Mouse (Mus musculus) layer of hippocampus, adult 11-12 months (tissue): ENCODE results near the gene Selp.
A peak's percentile ranks its signal among the peaks of the same experiment; 100 is the strongest.

Experiments
- DNase-seq: peaks from one replicate; pipeline ENCODE4 v3.0.0; 2022; ENCODE audit warnings: low spot score

Gene Selp

GRCm38 (mm10) chr1:164119892-164120776, 5.1 kb downstream of the Selp start:
- no peak for DNase-seq

GRCm38 (mm10) chr1:164120777-164121158, 5.7 kb downstream of the Selp start:
- no peak for DNase-seq

GRCm38 (mm10) chr1:164123836-164124235, 8.8 kb downstream of the Selp start:
- no peak for DNase-seq

- no peak for DNase-seq
These were observed 14.9 kb downstream of the Selp start for GRCm38 (mm10) chr1:164130013-164130412.

GRCm38 (mm10) chr1:164132609-164133008, 17.5 kb downstream of the Selp start:
- DNase-seq = no peak

GRCm38 (mm10) chr1:164134101-164134500, 19.0 kb downstream of the Selp start:
- DNase-seq = no peak

- DNase-seq = no peak
These were observed 20.3 kb downstream of the Selp start for GRCm38 (mm10) chr1:164135360-164135759.

- DNase-seq = no peak
These were observed 20.9 kb downstream of the Selp start for GRCm38 (mm10) chr1:164135960-164136359.

GRCm38 (mm10) chr1:164136636-164137035, 21.6 kb downstream of the Selp start:
- no peak for DNase-seq

- DNase-seq = peak; percentile 77
These were observed 23.5 kb downstream of the Selp start for GRCm38 (mm10) chr1:164138365-164139130.

GRCm38 (mm10) chr1:164139464-164139863, 24.4 kb downstream of the Selp start:
- DNase-seq = no peak

GRCm38 (mm10) chr1:164149083-164149482, 34.0 kb downstream of the Selp start:
- no peak for DNase-seq

GRCm38 (mm10) chr1:164151387-164152088, 36.5 kb downstream of the Selp start, which contains the start of gene F5:
TSS of gene F5 (plus strand) at chr1:164151838.
- DNase-seq = no peak

GRCm38 (mm10) chr1:164152836-164153235, 37.8 kb downstream of the Selp start:
- no peak for DNase-seq

- no peak for DNase-seq
These were observed 39.9 kb downstream of the Selp start for GRCm38 (mm10) chr1:164154983-164155382.

- DNase-seq = no peak
These were observed 43.5 kb downstream of the Selp start for GRCm38 (mm10) chr1:164158571-164158970.

- DNase-seq = no peak
These were observed 44.7 kb downstream of the Selp start for GRCm38 (mm10) chr1:164159781-164160180.

- no peak for DNase-seq
These were observed 47.7 kb downstream of the Selp start for GRCm38 (mm10) chr1:164162745-164163144.

GRCm38 (mm10) chr1:164168818-164169217, 53.8 kb downstream of the Selp start:
- DNase-seq = no peak

- DNase-seq = no peak
These were observed 55.4 kb downstream of the Selp start for GRCm38 (mm10) chr1:164170434-164170833.

- no peak for DNase-seq
These were observed 58.1 kb downstream of the Selp start for GRCm38 (mm10) chr1:164173145-164173544.

GRCm38 (mm10) chr1:164176856-164177255, 61.8 kb downstream of the Selp start:
- DNase-seq = no peak
